Mouse (Mus musculus): ENCODE results near the gene Ppdpf.

Gene Ppdpf

DNA sequence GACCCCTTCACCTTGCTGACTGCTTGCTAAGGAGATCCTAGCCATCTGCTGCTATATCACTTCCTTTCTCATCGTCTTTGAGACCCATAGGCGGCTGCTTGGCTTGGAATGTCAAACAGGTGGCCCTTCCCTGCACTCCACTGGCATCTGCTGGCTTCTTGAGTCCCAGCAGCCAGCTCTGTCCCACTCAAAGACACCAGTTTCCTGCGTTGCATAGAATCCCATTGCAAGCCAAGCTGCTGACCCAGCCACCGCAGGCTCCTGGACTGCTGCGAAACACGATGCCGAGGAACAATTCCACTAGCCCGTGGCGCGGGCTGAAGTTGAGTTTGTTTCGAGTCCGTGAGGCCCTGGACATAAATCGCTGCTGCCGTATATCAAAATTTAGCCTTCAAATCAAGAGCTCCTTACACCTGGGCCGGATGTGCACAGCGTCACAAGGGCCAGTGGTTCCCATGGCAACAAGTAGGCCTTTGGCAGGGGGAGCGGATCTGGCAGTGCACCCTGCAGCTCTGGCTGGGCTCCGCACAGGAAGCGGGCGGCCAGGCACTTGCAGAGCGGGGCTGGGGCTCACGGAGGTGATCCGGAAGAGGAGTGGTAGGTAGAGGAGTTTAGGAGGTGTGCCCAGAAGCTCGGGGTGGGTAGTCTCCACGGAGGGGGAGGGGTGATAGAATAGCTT is 32.6 kb downstream of the Ppdpf start, which contains the start of gene Fndc11:
Gene Fndc11 (plus strand): TSS at position 476 of the 679 bp plus-strand sequence.
- peak; percentile 97 for DNase-seq (ENCODE audit: low spot score)

DNA sequence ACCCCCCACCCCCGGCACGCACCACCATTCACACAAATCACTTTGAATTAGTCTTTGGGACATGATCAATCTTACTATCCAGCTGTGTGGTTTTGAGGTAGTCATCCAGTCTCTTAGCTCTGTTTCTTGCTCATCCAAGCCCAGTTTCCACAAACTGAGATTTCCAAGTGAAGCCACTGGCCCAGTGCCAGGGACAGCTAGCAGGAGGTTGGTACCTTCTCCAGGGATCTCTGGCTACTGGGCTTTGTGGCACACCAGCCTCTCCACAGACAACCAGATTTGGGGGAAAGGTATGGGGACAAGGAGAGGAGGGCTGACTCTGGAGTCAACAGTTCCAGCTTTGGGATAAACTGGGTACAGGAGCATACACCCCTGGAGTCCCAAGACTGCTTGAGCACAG is 33.3 kb downstream of the Ppdpf start:
- no peak for DNase-seq (ENCODE audit: low spot score)

DNA sequence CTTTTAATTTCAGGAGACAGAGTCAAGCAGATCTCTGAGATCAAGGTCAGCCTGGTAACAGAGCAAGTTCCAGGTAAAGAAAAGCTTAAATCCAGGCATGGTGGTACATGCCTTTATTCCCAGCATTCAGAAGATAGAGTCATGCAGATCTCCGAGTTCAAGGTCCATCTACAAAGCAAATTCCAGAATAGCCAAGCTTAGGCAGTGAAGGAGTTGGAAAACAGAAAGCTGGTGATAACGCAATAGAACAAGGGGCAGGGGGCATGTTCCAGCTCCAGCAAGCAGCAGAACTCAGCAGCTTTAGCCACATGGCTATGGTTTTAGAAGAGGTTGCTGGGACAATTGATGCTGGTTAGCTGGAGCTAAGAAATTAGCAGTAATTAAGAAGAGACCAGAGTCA is 37.9 kb downstream of the Ppdpf start:
- DNase-seq (ENCODE audit: low spot score): no peak

DNA sequence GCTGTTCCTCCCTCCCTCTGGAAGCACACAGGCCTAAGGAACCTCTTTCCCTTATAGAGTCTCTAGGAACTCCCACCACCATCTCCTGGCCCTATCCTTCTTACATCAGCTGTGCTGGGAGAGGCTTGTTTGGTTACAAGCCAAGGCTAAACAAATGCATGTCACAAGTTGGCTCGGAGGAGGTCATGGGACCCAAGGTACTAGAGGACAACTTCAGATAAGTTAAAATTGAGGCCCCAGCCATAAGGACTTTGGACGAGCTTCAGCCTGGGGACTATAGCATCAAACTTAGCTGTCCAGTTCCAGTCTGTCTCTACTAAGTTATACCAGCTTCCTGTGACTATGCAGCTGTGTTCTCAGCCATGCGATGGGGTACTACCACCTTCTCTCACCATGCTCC is 40.1 kb downstream of the Ppdpf start:
- no peak for DNase-seq (ENCODE audit: low spot score)

DNA sequence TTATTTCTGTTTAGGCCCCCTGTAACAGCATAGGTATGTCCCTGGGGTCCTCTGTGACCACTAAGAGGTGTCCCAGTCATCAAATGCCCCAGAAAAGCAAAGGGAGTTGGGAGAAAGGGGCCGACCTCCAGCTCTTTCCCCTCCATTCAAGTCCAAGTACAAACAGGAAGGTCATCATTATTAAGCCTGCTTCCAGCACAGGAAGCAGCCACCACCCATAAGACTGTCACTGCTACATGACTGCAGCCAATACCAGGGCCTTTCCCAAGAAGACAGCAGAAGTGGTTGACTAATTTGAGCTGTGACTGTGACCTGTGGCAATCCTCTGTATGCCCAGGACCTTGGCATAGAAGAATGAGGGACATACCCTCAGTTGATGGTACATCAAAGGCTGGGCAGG is 41.3 kb downstream of the Ppdpf start:
- no peak for DNase-seq (ENCODE audit: low spot score)

DNA sequence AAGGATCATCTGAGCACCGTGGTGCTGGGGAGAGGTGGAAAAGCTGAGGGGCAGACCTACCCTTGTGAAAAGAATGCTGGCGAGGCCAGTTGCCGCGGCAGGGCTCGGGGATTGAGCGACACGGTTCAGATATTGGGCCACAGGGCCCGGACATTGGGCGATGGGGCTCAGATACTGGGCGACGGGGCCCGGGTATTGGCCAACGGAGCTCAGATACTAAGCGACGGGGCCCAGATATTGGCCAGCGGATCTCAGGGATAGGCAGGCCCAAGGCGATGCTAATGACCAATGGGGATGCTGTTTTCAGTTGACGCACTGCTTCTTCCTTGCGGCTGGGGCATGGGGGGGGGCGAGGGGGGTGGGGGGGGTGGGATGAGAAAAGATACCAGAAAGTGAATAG is 44.1 kb downstream of the Ppdpf start:
- DNase-seq (ENCODE audit: low spot score): no peak

DNA sequence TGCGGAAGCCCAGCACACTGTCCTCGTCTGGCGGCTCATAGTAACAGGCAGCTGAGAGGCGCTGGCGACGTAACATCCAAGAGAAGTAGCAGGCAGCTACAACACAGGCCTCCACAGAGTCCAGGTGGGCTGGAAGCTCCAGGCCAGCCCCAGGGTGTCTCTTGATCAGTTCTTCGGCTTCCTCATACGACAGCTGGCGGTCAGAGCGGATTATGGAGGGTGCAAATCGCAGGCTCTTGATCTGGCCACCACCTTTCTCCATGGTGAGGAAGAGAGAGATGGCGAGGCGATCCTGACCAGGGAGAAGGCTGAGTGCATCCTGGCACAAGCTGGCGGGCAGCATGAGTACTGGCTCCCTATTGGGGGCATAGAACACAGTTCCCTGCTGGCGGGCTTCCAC is 46.4 kb downstream of the Ppdpf start:
- no peak for DNase-seq (ENCODE audit: low spot score)

DNA sequence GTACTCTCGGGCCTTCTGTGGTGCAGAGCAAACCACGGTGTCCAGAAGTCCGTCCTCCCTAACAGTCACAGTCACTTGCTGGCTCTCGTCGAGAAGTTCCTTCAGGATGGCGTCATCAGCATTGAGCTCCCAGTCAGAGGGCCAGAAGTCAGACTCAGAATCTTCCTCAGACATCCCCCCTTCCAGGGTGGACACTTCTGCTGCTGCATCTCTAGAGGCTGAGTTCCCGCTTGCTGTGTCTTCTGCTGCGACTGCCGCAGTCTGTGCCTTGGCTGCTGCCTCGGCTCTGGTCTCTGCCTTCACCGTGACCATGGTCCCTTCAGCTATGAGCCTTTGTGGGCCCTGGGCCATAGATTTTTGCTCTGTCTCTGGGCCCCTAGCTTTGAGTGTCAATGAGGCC is 47.6 kb downstream of the Ppdpf start:
- DNase-seq (ENCODE audit: low spot score): no peak

DNA sequence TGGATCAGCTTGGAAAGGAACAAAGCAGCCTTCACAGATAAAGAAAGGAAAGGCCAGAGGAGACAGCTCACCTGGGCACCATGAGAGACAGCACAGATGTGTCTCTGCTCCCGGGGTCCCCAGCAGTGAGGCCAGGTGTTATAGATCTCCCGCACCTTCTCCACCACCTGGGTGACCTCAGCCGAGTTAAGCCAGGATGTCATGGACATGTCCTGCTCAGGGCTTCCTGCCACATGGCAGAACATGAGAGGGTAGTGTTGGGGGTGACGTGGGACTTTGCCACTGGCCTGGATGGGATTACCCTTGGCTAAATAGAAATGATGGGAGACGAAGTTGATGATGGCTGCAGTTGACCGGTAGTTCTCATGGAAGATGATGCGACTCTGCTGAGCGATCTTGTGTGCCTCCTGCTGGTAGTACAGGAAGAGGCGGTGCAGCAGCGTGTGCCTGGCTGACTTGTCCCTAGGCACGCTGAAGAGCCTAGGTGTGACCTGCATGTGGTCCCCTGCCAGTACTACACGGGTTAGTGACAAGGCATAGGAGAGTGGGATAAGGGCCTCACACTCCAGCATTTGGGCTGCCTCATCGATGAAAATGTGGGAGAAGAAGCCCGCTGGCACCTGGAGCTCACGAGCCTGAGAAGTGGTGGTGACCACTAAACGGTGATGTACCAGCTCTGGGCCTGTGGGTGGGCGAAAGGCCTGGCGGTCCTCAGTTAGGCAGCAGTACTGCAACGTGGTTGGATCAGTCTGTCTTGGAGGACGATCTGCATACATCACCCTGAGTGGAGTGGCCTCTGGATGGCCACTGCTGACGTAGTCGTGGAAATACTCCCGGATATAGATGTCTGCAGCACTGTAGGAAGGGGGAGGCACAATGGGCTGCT is 48.9 kb downstream of the Ppdpf start:
- DNase-seq (ENCODE audit: low spot score): no peak

DNA sequence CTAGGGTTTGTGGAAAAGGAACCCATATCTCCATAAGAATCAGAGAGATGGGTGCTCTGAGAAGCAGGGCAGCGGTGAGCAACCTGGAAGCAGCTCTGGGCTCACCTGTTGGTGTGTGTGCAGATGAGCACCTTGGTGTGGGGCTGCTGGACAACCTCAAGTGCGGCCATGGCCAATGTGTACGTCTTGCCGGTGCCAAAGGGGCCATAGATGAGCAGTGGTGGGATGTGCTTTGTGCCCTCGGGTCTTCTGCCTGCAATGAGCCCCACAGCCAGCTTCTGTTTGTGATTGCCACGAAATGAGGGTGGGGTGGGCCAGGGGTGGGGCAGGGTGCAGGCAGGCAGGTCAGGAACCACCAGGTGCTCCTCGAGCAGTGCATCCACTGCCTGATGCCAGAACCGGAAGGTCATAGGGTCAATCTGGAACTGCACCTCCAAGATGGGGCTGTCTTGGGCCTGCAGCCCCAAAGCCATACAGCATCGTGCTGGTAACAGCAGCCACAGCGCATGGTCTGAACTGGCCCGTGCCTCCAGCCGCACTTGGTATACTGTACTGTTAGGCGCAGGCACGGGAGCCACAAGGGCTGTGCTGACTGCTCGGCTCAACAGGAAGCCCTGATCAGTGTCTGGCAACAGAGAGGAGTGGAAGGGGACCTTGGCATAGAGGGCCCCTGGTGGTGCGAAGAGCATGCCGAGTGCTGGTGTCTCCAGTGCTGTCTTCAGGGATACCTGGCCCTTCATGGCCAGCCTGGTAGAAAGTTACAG is 50.4 kb downstream of the Ppdpf start:
- DNase-seq (ENCODE audit: low spot score): no peak

DNA sequence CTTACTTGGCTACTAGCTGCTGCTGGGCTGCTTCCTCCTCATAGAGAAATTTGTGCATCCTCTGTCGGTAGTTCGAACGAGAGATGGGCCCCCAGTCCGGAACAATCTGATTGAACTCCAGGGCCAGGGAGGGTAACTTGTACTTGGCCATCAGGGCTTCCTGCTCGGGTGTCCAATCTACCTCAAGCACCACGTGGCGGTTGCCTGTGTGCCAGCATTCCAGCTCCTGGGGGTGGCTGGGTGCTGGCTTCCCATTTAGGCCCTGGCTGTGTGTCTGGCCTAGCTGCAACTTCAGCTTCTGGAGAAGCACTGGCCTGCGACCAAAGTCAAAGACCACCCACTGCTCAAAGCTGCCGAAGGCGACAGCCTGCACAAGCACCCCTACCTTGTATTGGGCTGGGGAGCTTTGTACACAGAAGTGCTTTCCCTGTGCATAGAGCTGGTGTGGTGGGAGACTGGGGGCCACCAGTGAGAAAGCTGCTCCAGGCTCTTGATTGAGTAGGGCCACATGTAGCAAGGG is 51.1 kb downstream of the Ppdpf start:
- no peak for DNase-seq (ENCODE audit: low spot score)
